Mouse (Mus musculus): Measurements from ENCODE around the gene Tmem132e.

The Tmem132e gene

DNA sequence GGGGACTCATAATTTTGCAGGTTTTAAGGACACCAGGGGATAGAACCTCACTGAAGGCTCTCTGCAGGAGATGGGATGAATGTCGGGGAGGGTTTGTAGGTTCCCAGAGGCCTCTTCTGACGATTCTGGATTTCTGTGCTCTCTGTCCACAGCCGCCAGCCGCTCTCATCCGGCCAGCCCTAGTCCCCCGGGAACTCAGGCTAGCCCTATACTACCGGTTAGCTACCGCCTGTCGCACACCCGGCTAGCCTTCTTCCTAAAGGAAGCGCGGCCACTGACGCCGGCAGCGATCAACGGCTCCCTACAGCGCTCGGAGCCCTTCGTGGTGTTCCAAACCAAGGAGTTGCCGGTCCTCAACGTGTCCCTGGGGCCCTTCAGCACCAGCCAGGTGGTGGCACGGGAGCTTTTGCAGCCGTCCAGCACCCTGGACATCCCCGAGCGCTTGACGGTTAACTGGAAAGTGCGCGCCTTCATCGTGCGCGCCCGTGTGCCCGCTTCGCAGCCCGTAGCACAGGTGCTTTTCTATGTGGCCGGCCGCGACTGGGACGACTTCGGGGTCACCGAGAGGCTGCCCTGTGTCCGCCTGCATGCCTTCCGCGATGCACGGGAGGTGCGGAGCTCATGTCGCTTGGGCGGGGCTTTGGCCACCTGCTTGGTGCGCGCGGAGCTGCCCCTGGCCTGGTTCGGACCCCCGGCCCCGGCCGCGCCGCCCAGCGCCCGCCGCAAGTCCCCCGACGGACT, 45.6 kb downstream of the Tmem132e start:
- DNase-seq: no peak

- no peak for DNase-seq
Observed at GRCm38 (mm10) chr11:82434832-82435182, 46.1 kb downstream of the Tmem132e start.

- no peak for DNase-seq
Observed at GRCm38 (mm10) chr11:82448485-82448884, 59.8 kb downstream of the Tmem132e start.

DNA sequence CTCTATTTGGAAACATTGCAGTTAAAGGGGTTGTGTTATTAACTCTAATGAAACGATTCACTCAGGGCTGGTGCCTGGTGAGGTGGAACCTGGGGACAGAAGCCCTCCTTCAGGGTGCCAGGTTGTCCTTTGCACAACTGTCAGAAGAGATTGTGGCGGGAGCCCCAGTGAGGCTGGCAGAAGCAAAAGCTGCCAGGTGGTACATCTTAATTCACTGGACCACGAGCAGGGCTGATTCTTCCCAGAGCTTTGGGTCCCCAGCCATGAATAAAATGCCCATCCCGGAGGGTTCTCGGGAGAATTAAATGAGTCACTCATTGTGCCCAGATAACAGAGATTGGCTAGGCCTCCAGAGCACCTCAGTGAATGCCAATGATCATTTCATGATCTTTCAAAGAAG, 63.8 kb downstream of the Tmem132e start:
- no peak for DNase-seq

- no peak for DNase-seq
Observed at GRCm38 (mm10) chr11:82453230-82453629, 64.5 kb downstream of the Tmem132e start.

DNA sequence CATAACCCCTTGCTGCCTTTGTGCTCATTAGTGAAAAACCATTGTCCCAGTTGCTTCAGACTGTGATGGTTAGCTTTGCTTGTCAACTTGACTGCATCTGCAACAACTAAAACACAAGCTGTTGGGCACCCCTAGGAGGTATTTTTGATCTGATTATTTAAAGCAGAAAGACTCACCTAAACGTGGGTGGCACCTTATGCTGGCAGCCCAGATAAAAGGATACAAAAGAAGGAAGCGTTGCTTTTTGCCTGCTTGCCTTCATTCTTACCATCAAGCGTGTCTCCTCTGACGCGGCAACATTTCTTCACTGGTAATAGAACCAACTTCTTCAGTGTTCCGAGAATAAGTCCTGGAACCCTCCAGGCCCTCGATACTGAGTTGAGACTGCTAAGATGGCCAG, 72.6 kb downstream of the Tmem132e start:
- no peak for DNase-seq

DNA sequence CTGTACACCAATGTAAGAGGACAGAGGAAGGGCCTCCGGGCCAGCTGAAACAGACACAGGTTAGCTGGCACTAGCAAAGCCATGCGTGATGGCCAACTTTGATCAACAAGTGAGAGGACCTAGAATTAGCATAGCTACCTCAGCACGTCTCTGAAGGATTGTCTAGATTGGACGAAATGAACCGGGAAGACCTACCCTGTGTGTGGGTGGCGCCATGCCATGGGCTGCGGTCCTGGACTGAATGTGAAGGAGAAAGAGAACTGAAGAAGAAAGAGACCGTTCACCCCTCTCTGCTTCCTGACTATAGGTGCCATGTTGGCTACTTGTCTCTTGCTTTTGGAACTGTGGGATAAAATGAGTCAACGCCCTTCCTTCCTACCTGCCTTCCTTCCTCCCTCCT, 76.8 kb downstream of the Tmem132e start:
- no peak for DNase-seq

DNA sequence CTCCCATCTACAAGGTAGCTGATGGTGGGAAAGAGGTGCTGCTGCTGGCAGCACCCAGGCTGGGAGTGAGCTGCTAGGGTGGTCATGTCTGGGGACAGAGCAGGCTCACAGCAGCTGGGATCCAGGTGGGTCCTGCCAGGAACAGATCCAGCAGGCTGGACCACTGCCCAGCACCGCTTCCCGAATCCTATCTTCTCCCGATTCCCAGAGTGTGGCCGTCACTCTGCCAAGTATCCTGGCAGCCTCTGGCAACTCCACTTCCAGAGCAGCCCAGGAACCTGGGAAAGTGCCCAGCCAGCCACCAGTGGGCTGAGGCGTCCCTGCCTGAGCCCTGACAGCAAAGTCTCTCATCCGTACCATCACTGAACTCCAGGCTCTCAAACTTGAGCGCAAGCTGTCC, 78.5 kb downstream of the Tmem132e start:
- DNase-seq: no peak

GRCm38 (mm10) chr11:82471076-82471475, 82.4 kb downstream of the Tmem132e start:
- DNase-seq: no peak

- no peak for DNase-seq
Observed at GRCm38 (mm10) chr11:82473137-82473621, 84.5 kb downstream of the Tmem132e start.

GRCm38 (mm10) chr11:82476092-82476491, 87.4 kb downstream of the Tmem132e start:
- no peak for DNase-seq

- no peak for DNase-seq
Observed at GRCm38 (mm10) chr11:82477412-82477811, 88.7 kb downstream of the Tmem132e start.

- no peak for DNase-seq
Observed at GRCm38 (mm10) chr11:82480941-82481340, 92.2 kb downstream of the Tmem132e start.

GRCm38 (mm10) chr11:82487359-82488086, 98.8 kb downstream of the Tmem132e start:
- no peak for DNase-seq

DNA sequence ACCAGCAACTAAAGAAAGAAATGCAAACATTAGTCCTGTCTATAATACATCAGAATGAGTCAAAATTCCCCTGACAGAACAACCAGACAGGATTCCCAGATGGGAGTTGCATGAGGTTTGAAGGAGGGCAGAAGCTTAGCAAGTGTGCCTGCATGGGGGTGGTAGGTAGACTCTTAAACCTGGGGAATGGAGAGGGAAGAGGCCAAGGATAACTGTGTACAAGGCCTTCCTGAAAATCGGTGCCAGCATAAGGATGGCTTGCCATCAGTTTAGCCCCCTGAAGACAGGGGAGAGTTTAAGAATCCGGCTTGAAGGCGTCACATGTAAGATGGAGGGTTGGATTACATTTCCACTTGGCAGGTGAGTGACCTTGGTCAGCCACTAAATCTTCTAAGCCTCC, 102.2 kb downstream of the Tmem132e start:
- DNase-seq: no peak
